Mouse (Mus musculus): ENCODE data around the gene Cox7b.

Cox7b gene
- long read RNA-seq, experiment 1, transcript Cox7b-201 (3 exons, 1,001 nt): major isoform, 239 of 247 reads
- long read RNA-seq, experiment 1, partial matches to known transcripts: 0 of 247 reads
- long read RNA-seq, experiment 1, other reads (novel, unspliced or antisense): 8 of 247 reads
- long read RNA-seq, experiment 2, transcript Cox7b-201 (3 exons, 1,001 nt): major isoform, 169 of 174 reads
- long read RNA-seq, experiment 2, partial matches to known transcripts: 0 of 174 reads
- long read RNA-seq, experiment 2, other reads (novel, unspliced or antisense): 3 of 174 reads

- intact Hi-C loops (cut with DNase I): loop anchor here (10.0 kb wide), 1 partner anchor 91 kb away; the partner anchor contains the start of gene Atrx
These were observed at the start of gene Cox7b for GRCm38 (mm10) chrX:106015571-106016322. TSS of gene Cox7b (plus strand) at chrX:106015700.

DNA sequence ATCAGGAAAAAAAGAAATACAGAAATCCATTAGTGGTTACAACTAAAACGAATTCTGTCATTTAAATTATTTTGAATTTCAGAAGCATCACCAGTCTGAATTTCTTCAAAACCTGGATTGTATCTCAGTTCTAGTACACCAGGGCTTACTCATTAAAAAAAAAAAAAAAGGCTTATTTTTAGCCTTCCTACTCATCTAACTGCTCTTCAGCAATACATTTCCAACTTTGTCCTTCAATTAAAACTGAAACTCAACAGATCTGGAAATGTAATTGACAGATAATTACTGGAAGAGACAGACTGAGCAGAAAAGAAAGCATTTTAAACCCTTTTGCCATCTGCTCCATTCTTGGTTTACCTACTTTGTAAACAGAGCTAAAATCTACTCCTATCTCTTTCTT, 13.9 kb upstream of the Cox7b start:
- intact Hi-C loops (cut with DNase I): no loop called here

DNA sequence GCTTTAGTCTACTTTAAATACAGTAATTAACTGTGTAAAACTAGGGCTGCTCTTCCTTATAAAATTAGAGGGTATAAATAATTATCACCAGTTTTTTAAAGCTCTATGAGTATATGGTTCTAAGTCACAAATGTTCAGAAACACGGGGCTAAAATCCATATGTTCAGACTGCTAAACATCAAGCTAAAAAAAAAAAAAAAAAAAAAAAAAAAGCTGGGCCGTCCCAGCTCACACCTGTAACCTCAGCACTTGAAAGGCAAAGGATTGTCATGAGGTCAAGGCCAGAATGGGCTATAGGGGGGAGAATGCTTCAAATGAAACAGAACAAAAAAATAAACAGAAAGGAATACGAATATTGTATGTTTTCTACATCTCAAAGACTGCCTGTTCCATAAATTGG, 4.7 kb upstream of the Cox7b start:
- intact Hi-C loops (cut with DNase I): loop anchor here (10.0 kb wide), 1 partner anchor 86 kb away; the partner anchor contains the start of gene Atrx

- intact Hi-C loops (cut with DNase I): loop anchor here (10.0 kb wide), 1 partner anchor 87 kb away; the partner anchor contains the start of gene Atrx
These were observed 3.9 kb upstream of the Cox7b start, which contains the start of gene Magt1 for GRCm38 (mm10) chrX:106011465-106012159. TSS of gene Magt1 (minus strand) at chrX:106011906.

DNA sequence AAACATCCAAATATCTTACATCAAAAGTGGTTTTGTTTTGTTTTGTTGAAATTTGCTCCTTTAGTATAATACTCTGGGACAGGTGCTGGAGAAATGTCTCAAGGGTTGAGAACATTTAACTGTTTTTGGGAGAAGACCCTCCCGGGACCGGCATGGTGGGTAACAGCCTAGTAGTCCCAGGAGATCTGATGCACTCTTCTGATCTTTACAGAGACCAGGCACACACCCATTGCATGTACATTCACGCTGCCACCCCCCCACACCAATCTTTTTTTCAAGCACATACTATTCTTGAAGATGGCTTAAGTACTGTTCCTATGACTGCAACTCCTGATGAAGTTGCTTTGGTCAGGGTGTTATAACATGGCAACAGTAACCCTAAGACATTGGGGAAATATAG, 2.9 kb upstream of the Cox7b start:
- intact Hi-C loops (cut with DNase I): loop anchor here (10.0 kb wide), 1 partner anchor 88 kb away; the partner anchor contains the start of gene Atrx

DNA sequence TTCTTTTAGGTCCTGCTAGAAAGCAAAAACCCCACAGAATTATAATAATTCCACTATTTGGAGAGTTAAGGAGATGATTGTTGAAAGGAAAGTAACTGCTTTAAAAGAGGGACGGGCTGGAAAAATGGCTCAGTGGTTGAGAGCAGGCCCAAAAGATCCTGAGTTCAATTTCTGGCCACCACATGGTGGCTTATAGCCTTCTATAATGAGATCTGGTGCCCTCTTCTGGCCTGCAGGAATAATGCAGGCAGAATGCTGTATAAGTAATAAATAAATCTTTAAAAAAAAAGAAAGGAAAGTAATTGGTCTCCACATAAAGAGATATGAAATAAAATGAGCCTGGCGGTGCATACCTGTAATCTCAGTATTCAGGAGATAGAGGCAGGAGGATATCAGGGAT, 2.3 kb upstream of the Cox7b start:
- intact Hi-C loops (cut with DNase I): loop anchor here (10.0 kb wide), 1 partner anchor 88 kb away; the partner anchor contains the start of gene Atrx

DNA sequence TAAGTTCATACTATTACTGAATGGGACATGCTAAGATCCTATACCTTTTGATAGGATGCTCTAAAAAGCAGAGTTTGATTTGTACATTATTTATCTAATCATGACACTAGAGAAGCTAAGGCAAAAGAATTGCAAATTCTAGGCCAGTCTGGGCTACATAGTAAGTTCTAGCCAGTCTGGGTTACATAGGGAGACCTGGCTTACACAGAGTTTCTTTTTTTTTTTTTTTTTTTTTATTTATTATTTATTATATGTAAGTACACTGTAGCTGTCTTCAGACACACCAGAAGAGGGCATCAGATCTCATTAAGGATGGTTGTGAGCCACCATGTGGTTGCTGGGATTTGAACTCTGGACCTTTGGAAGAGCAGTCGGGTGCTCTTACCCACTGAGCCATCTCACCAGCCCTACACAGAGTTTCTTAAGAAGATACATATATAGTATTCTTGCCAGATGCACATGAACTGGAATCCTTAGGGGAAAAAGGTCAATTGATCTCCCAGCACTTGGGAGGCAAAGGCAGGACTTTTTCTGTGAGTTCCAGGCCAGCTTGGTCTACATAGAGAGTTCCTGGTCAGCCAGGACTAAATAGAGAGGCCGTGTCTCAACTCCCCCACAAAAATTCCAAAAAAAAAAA, 641 bp upstream of the Cox7b start:
- intact Hi-C loops (cut with DNase I): loop anchor here (10.0 kb wide), 1 partner anchor 90 kb away; the partner anchor contains the start of gene Atrx

- intact Hi-C loops (cut with DNase I): loop anchor here (10.0 kb wide), 1 partner anchor 92 kb away; the partner anchor contains the start of gene Atrx
These were observed 1.6 kb downstream of the Cox7b start for GRCm38 (mm10) chrX:106017102-106017501.

DNA sequence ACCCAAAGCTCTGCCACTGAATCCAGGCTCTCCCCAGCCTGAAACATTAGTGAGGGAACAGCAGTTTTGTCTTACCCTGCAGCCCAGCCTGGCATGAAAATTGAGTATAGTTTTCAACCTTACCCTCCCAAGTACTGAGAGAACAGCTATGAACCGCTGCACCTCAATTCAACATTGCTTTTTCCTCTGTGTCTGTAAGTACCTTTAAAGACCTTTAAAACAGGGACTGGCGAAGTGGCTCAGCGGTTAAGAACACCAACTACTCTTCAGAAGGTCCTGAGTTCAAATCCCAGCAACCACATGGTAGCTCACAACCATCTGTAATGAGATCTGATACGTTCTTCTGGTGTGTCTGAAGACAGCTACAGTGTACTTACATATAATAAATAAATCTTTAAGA, 2.0 kb downstream of the Cox7b start:
- intact Hi-C loops (cut with DNase I): loop anchor here (10.0 kb wide), 1 partner anchor 93 kb away; the partner anchor contains the start of gene Atrx

DNA sequence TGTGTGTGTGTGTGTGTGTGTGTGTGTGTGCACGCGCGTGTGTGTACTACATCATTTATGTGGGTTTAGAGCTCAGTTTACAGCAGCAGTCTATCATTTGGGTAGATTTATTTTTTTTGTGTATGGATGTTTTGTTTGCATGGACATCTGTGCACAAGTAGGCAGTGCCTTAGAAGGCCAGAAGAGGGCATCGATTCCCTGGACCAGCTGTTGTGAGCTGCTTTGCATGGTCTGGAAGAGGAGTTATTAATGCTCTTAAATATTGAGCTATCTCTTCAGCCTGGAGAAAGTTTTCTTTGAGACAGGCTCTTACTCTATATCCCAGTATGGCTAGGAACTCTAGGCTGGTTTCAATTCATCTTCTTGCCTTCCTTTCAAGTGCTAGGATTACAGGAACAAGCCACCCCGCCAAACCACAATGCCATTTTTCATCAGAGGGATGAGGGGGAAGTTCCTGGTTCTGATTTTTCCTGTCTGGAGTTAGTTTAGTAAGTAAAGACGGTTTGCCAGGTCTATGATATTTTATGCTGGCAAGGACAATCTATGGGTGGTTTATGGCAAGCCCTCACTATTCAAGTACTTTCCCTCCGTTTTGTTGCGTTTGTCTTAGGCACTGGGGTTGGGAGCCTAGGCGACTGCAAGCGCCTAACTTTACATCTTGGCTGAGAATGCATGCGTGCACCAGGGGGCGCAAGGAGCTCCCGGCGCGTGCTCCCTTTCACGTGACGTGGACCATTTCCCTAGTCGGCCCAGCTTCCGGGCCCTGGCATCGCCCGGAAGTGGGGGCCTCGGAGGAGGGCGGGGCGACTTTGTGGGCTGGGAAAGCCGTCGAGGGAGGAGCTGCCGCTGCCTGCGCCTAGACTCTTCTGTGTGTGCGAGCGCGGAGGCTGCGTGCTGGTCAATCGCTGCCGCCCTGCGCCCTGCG, 11.2 kb downstream of the Cox7b start, which contains the start of gene Atp7a:
Gene Atp7a (plus strand): TSS at position 859 of the 925 bp plus-strand sequence.
- intact Hi-C loops (cut with DNase I): loop anchor here (2.0 to 5.0 kb wide), 2 partner anchors 81 to 140 kb away; no protein-coding TSS in a partner anchor

- intact Hi-C loops (cut with DNase I): loop anchor here (2.0 to 5.0 kb wide), 2 partner anchors 80 to 139 kb away; no protein-coding TSS in a partner anchor
These were observed 11.8 kb downstream of the Cox7b start for GRCm38 (mm10) chrX:106027343-106027674.

DNA sequence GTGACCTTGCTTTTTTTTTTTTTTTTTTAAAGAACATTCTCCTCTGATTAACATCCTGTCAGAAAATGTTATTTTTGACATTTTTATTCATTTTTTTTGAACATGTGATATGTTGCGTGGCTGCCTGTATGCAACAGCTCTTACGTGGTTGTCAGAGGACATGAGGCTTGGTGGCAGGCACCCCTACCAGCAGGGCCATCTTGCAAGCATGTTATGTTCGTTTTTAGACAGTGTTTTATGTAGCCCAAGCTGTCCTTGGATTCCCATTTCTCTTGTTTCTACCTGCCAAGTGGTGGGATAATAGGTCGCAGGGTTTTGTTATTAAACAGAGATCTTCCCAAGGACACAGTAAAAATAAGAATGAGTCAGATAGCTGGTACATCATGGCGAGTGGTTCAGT, 14.7 kb downstream of the Cox7b start:
- intact Hi-C loops (cut with DNase I): no loop called here

GRCm38 (mm10) chrX:106031124-106031523, 15.6 kb downstream of the Cox7b start:
- intact Hi-C loops (cut with DNase I): no loop called here

- intact Hi-C loops (cut with DNase I): no loop called here
These were observed 20.2 kb downstream of the Cox7b start for GRCm38 (mm10) chrX:106035727-106036126.

DNA sequence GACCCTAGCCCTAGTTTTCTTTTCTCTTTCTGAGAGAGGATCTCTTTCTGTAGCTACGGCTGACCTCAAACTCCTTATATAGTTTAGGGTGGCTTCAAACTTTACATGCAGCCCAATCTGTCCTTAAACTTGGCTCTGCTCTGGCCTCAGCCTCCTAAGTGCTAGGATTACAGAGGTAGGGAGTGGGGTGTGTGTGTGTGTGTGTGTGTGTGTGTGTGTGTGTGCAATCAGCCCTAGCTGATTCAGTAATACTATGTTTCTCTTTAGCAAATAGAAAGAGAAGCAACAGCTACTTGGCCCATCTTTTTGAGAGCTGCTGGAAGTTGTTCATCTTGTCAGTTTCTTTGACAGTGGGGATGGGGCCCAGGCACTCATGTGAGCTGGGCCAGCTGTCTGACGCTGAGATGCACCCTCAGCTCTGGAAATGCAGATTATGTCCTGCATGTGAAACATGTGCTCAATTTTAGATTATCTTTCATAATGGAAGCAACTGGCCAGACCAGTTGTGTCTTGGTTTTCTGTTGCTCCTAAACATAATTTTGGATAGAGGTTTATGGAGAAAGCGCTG, 21.8 kb downstream of the Cox7b start:
- intact Hi-C loops (cut with DNase I): no loop called here

GRCm38 (mm10) chrX:106043863-106044617, 28.5 kb downstream of the Cox7b start:
- intact Hi-C loops (cut with DNase I): no loop called here

- intact Hi-C loops (cut with DNase I): no loop called here
These were observed 30.0 kb downstream of the Cox7b start for GRCm38 (mm10) chrX:106045455-106045854.

GRCm38 (mm10) chrX:106045928-106046327, 30.4 kb downstream of the Cox7b start:
- intact Hi-C loops (cut with DNase I): no loop called here

DNA sequence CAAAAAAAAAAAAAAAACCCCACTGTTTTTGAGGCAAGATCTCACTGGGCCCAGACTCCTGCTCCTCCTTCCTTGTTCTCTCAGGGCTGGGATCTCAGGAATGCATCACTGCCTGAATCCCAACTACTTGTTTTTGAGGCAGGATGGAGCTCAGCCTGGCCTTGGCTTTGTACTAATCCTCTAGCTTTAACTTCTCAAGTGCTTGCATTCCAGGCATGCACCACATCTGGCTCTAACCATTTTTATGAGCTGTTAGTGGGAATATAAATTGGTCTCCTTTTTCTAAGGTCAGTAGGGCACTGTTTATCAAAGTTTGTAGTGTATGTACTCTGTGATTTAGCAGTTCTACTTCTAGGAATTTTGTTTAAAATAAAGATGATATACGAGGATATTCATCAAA, 32.7 kb downstream of the Cox7b start:
- intact Hi-C loops (cut with DNase I): no loop called here
